Mouse (Mus musculus): ENCODE data around the gene F2rl1.
"Not testable (repeated sequence)": the region's sequence is repeated elsewhere in the genome, so short reads cannot be mapped to it uniquely, and the experiment has no call there.

Gene F2rl1

GRCm38 (mm10) chr13:95534131-95534561 lies 9.1 kb upstream of the F2rl1 start:
- in situ Hi-C loops (cut with MboI, MseI), result no loop called here

DNA sequence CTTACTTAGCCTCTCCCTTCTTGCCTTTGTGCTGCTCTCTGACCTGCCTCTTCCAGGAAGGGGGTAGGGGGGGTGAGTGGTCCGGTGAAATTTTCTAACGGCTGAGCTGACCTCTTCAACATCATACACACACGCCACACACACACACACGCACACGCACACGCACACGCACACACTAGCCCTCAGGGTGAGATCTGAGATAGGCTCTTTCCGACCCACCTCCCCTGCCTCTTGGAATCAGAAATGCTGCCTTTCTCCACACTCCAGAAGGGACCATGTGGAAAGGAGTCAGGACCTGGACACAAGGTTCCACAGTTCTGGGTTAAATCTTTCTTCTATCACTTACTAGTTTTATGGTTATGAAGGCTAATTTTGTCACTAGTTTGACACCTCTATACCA lies 8.6 kb upstream of the F2rl1 start:
- in situ Hi-C loops (cut with MboI, MseI), result no loop called here

- in situ Hi-C loops (cut with MboI, MseI), result not testable (repeated sequence)
Measured at GRCm38 (mm10) chr13:95533121-95533520, 8.1 kb upstream of the F2rl1 start.

- in situ Hi-C loops (cut with MboI, MseI), result no loop called here
Measured at GRCm38 (mm10) chr13:95531273-95532045, 6.4 kb upstream of the F2rl1 start.

DNA sequence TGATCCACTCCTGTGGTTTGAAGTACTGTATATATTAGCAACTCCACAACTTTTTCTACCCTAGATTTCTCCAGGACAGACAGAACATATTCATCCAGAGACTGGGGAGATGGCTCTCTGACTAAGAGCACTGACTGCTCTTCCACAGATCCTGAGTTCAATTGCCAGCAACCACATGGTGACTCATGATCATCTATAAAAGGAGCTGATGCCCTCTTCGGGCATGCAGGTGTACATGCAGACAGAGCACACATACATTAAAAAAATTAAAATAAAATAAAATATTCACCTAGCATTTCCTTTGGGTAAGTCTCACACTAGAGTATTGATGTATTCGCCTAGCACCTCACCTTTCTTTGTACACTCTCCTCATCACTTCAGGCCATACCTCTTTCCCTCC lies 4.2 kb upstream of the F2rl1 start:
- in situ Hi-C loops (cut with MboI, MseI), result no loop called here

- in situ Hi-C loops (cut with MboI, MseI), result no loop called here
Measured at GRCm38 (mm10) chr13:95524424-95524673, 678 bp downstream of the F2rl1 start.

GRCm38 (mm10) chr13:95523659-95524423 lies 1.2 kb downstream of the F2rl1 start:
- in situ Hi-C loops (cut with MboI, MseI), result no loop called here

- in situ Hi-C loops (cut with MboI, MseI), result no loop called here
Measured at GRCm38 (mm10) chr13:95522176-95522575, 2.9 kb downstream of the F2rl1 start.

- in situ Hi-C loops (cut with MboI, MseI), result no loop called here
Measured at GRCm38 (mm10) chr13:95521029-95521428, 4.0 kb downstream of the F2rl1 start.

DNA sequence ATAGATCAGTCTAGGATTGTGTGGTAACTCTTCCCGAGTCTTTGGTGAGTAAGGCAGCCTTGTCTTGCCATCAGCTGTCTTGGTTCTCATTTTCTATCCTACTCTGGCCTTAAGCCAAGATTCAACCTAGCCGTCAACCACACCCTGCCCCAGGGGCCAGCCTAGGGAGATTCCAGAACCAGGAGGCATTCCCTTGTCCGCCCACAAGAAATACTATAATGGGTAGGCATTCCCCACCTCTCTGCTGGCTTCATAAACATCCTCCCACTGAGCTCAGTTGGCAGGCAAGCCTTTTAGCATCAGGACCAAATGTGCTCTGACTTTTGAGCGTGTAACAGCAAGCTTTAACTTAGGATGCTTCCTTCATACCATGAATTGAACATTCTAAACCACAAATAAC lies 10.3 kb downstream of the F2rl1 start:
- in situ Hi-C loops (cut with MboI, MseI), result no loop called here

DNA sequence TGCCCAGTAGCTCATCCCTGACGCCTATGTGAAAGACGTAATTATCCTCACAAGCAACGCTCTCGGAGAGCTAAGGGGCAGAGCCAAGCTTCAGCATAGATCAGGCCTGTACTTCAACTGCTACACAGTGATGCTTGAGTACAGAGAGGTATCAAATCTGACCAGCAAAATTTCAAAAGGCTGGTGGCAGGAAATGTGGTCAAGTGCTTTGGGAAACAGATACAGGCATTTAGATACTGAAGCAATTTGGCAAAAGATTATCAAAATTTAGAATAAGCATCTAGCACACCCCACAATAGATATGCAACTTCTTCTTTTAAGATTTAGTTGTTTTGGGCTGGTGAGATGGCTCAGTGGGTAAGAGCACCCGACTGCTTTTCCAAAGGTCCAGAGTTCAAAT lies 15.0 kb downstream of the F2rl1 start:
- in situ Hi-C loops (cut with MboI, MseI), result no loop called here

DNA sequence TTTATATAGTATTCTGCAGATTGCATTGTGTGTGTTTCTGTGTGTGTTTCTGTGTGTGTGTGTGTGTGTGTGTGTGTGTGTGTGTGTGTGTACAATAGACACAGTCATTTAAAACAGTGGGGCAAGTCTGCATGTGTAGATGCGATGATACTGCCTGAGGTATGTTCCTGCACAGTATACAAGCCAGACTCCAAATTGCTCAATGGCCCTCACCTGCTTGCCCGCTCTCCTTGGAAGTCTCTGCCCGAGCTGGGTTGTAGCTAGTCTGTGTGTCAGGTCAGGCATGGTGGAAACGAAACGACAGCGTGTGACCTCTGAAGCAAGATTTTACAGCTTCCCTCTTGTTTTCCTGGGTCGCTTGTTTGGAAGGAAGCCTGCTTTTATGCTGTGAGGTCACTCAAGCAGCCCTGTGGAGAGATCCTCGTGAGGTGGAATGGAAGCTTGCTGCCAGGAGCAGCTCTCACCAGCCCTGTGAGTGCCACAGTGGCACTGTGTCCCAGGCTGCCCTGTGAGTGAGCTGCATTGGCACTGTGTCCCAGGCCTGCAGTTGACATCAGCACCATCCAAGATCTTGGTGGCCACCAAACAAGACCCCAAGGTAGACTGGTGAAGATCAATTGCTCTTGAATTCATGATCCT lies 21.6 kb downstream of the F2rl1 start:
- in situ Hi-C loops (cut with MboI, MseI), result no loop called here

DNA sequence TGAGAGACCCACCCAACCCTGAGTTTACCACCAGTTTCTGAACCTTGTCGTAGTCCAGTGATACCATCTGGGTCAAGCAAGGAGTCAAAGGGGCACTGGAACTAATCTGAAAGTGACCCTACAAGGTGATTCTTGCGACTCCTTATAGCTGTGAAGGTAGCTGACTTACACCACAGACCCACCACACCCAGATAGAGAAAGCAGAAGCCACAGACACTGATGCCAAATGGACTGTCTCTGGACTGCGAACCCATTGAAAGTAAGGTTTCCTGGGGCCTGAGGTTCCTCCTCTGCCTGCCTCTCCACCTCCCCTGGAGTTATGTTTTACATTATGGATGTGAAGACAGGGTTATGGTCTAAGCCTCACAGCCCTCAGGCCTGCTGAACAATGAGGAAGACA lies 28.4 kb downstream of the F2rl1 start:
- in situ Hi-C loops (cut with MboI, MseI), result no loop called here

- in situ Hi-C loops (cut with MboI, MseI), result no loop called here
Measured at GRCm38 (mm10) chr13:95494812-95495211, 30.2 kb downstream of the F2rl1 start.

DNA sequence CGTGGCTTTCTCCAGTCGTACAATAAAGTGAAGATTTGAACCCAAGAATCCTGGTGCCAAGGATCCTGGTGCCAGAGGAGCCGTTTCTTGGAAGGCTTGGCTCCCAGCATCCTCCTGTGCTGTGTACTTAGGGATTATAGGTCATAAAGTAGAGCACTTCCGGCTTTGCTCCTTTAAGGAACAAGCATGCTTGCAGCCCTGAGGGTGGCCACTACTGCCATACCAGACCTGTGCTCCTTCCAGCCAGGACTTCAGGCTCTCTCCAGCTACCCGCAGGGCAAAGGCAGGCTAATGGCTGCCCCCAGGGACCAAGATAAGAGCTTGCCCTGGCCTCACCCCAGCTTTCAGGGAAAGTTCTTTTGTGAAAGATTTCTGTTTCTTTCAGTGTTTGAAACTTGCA lies 31.7 kb downstream of the F2rl1 start:
- in situ Hi-C loops (cut with MboI, MseI), result no loop called here

- in situ Hi-C loops (cut with MboI, MseI), result no loop called here
Measured at GRCm38 (mm10) chr13:95491327-95491726, 33.7 kb downstream of the F2rl1 start.

GRCm38 (mm10) chr13:95484664-95485063 lies 40.4 kb downstream of the F2rl1 start:
- in situ Hi-C loops (cut with MboI, MseI), result loop anchor here (5.0 kb wide), 1 partner anchor 92 kb away; no protein-coding TSS in a partner anchor

DNA sequence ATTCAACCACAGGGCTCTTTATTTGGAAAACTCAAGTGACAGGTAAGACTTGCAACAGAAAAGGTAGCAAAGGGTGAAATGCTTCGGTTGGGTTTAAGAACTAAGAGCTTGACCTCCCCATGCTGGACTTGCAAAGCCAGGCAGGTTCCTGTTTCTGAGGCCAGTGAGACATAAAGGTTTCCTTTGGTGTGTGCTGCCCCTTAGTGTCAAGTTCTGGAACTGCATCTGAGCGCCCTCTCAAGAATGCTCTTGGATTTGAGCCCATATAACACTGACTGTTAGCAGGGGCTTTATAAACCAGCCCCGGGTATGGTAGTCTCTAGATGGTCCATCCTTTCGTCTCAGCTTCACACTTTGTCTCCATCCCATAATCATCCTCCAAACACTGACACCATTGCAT lies 43.6 kb downstream of the F2rl1 start:
- in situ Hi-C loops (cut with MboI, MseI), result loop anchor here (5.0 kb wide), 1 partner anchor 89 kb away; no protein-coding TSS in a partner anchor

DNA sequence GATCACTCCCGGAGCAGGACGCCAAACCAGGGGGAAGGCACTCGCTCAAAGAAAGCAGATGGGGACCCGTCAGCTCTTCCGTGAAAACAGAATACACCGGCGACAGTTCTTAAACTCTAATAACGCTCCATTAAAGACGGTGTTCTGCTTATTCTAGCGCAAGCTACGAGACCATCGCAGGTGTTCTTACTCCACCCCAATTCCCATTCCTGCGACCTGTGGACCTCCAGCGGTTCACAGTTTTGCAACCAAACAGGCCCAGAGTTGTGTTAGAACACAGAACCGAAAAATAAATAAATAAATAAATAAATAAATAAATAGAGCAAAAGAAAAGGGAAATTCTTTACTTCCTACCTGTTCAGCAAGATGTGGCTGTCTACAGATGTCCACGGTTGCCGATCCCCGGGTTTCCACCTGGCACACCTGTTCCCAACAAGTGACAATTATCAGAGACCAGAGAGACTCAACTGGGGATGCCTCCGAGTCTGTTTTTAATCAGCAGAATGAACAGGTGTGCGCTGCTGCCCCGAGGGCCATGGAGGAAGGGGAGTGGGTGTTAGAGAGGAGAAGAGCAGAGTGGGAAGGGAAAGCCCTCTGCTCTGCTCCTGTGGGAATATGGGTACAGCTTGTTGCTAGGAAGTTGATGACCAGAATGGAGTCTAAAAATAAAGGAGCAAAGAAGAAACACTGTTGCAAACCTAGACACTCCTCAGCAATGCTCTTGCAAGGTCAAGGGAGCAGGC lies 46.2 kb downstream of the F2rl1 start, which contains the start of gene S100z:
TSS of gene S100z (minus strand) at position 51 of the 743 bp plus-strand sequence.
- in situ Hi-C loops (cut with MboI, MseI), result no loop called here

DNA sequence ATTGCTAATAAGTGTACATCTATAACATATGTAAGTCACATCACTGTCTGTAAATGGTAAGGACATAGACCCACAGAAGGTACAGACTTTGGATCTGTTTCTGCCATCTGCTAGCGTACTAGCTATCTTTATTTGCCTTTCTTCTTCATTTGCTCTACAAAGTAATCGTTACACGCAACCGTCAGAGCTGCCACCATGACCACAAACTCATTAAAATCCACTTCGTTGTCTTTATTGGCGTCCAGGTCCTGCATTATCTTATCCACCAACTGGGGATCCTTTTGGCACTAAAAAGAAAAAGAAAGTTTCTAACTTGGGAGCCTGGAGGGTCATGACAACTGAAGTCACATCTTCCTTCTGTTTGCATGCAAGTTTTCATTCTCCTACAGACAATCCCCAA lies 47.9 kb downstream of the F2rl1 start:
- in situ Hi-C loops (cut with MboI, MseI), result no loop called here

- in situ Hi-C loops (cut with MboI, MseI), result no loop called here
Measured at GRCm38 (mm10) chr13:95475124-95475523, 49.9 kb downstream of the F2rl1 start.

GRCm38 (mm10) chr13:95474294-95474693 lies 50.7 kb downstream of the F2rl1 start:
- in situ Hi-C loops (cut with MboI, MseI), result no loop called here

Data from T-helper 1 cell (primary cell).